Mouse (Mus musculus) adrenal gland, postnatal 25 days (tissue): Measurements from ENCODE around the gene Dgki. TPM values are rescaled to one million over a fixed set of nuclear protein-coding genes. Genes with fewer than 3 reads are reported as not detected.

Source experiments
- DNase-seq: peaks from one replicate; pipeline ENCODE4 v3.0.0; 2021; ENCODE audit warnings: mixed read lengths
- total RNA-seq: library from RNA; stranded (reverse); gene quantifications from 2 replicates; pipeline ENCODE4 v1.2.3, GENCODE M21; 2021

Dgki gene
- total RNA-seq, 1 experiment from 2014 or later: 2.8 TPM

DNA sequence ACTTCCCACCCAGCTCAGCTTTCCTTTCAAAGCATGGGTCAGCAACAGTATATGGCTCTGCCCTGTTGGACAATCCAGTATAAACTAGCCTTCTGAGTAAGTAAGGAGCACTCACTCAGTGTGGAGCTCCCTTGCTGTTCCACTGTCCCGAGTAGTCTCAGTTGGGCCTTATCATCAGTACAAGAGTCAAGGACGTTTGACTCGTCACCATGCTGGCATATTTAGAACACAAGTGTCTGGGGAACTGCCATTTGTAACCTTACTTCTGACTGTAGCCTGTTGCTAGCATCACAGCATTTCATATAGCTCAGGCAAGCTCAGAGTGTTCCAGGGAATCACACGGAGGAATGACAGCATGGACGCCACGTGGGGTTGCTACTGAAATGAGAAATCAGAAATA lies 493.1 kb downstream of the Dgki start:
- no peak for DNase-seq

DNA sequence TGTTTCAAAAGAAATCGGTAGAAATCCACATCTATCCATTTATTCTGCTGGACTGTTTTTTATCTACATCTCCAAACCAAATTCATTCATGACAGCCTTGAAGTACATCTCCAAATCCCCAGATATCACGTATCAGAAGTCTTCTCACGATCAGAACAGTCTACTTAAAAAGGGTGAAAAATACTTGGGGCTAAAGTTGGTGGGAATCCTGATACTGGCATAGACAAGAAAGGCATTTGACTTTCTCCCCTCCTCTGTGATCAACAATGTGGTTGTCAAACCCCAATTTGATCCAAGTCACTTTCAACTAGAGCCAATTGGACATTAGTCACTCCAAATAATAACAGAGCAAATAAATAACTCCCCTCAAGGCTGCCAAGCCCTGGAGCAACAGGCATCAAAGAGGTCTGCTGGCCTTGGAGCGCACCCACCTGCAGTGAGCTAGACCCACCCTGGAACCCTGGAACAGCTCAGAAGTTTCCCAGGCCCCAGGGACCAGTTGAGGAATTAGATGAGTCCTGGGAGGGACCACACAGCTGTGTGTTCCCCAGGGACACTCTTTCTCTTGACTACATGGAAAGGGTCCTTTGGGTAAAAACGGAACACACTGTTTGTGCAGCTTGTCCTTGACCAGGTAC lies 499.6 kb downstream of the Dgki start:
- DNase-seq: no peak

GRCm38 (mm10) chr6:36797066-36797655 lies 502.8 kb downstream of the Dgki start:
- no peak for DNase-seq

Other genes with a start within 250 kb of the Dgki start
- gene Creb3l2, start 142.0 kb upstream of the Dgki start, total RNA-seq: 78.9 and 95.9 TPM in 2 replicates
- 647 and 908 TPM in 2 replicates for gene Akr1d1, start 230.0 kb upstream of the Dgki start, total RNA-seq